Mouse (Mus musculus) embryonic facial prominence, embryonic 14.5 days (tissue): ENCODE measurements around the gene Fmnl2. TPM values are rescaled to one million over a fixed set of nuclear protein-coding genes. Genes with fewer than 3 reads are reported as not detected.

Source experiments
- ATAC-seq: fragments of 200-750 bp; cut with Nextera tagmentation; 2 replicates; pipeline ENCODE4 v1.8.0; 2017; ENCODE audit warnings: low read depth, moderate number of reproducible peaks, moderate TSS enrichment
- DNase-seq: peaks from one replicate; pipeline ENCODE4 v3.0.0-alpha.2; 2015; ENCODE audit warnings: low spot score
- H3K27ac ChIP-seq: fragments of 300-500 bp; sonication (generic); replicated peaks from 2 replicates; pipeline ENCODE4 v1.5.1; 2014; ENCODE audit warnings: low read depth, mild to moderate bottlenecking, low read length, moderate library complexity
- H3K27me3 ChIP-seq: fragments of 300-500 bp; sonication (generic); replicated peaks from 2 replicates; pipeline ENCODE4 v1.6.1; 2014; ENCODE audit warnings: low read length; ENCODE audit not compliant: control insufficient read depth, insufficient read depth
- H3K36me3 ChIP-seq: fragments of 300-500 bp; sonication (generic); 2 replicates; pipeline ENCODE4 v1.6.1; 2014; ENCODE audit warnings: low read length, mixed read lengths; ENCODE audit not compliant: control insufficient read depth, insufficient read depth
- H3K4me1 ChIP-seq: fragments of 300-500 bp; sonication (generic); 2 replicates; pipeline ENCODE4 v1.6.1; 2014; ENCODE audit warnings: antibody characterized with exemption, low read length; ENCODE audit not compliant: control insufficient read depth, insufficient read depth
- H3K4me2 ChIP-seq: fragments of 300-500 bp; sonication (generic); 2 replicates; pipeline ENCODE4 v1.6.1; 2014; ENCODE audit warnings: low read depth, mild to moderate bottlenecking, low read length, moderate library complexity, mixed read lengths
- H3K4me3 ChIP-seq: fragments of 300-500 bp; sonication (generic); 2 replicates; pipeline ENCODE4 v1.5.1; 2014; ENCODE audit warnings: low read depth, mild to moderate bottlenecking, low read length
- H3K9ac ChIP-seq: fragments of 300-500 bp; sonication (generic); 2 replicates; pipeline ENCODE4 v1.6.1; 2014; ENCODE audit warnings: low read depth, mild to moderate bottlenecking, low read length, moderate library complexity, mixed read lengths
- H3K9me3 ChIP-seq: fragments of 300-500 bp; sonication (generic); 2 replicates; pipeline ENCODE4 v1.6.1; 2016; ENCODE audit warnings: low read length; ENCODE audit not compliant: control insufficient read depth
- WGBS: fragments of 180-500 bp; shearing (Covaris S2); extraction: QIAGEN DNeasy Blood & Tissue Kit; methylation state at CpG from one replicate; pipeline ENCODE4 v1.1.7; 2014; 5-methylcytosine and 5-hydroxymethylcytosine counted together
- polyA plus RNA-seq: library from polyadenylated mRNA; unstranded; fragments of >200 nt; fragmentation: Nextera tagmentation; extraction: Ambion mirVana; gene quantifications from 2 replicates; pipeline ENCODE4 v1.2.1, GENCODE M21; 2014

The Fmnl2 gene
- polyA plus RNA-seq, 1 experiment from 2014 or later, result 10.4 TPM

GRCm38 (mm10) chr2:52930106-52930868 is 72.6 kb downstream of the Fmnl2 start:
- H3K27me3 ChIP-seq, result no peaks in the 10 kb centered on the region
- peak; percentile 61 for DNase-seq
- ATAC-seq, result 0 out of 2 replicates have a peak, but pooled peaks have one; percentile 32
- WGBS, result 85% methylated on average over 5 of the region's 5 CpGs
- no peak overlapping the region for H3K4me2 ChIP-seq
- H3K4me3 ChIP-seq, result no peak overlapping the region
- peaks cover 7% of the 10 kb centered on the region; the same call in 1 of the 2 replicates for H3K4me1 ChIP-seq
- H3K9me3 ChIP-seq, result no peaks in the 10 kb centered on the region
- H3K27ac ChIP-seq, result no peak overlapping the region
- no peaks in the 10 kb centered on the region for H3K36me3 ChIP-seq
- no peak overlapping the region for H3K9ac ChIP-seq

- H3K9me3 ChIP-seq, result no peaks in the 10 kb centered on the region
- ATAC-seq (no peak), DNase-seq (no peak)
- no peak overlapping the region for H3K4me3 ChIP-seq
- H3K27ac ChIP-seq, result no peak overlapping the region
- no peak overlapping the region for H3K4me2 ChIP-seq
- no peaks in the 10 kb centered on the region for H3K36me3 ChIP-seq
- no peak overlapping the region for H3K9ac ChIP-seq
- WGBS, result 67% methylated on average over 2 of the region's 2 CpGs
- H3K27me3 ChIP-seq, result no peaks in the 10 kb centered on the region
- peaks cover 7% of the 10 kb centered on the region; the same call in 1 of the 2 replicates for H3K4me1 ChIP-seq
Measured at GRCm38 (mm10) chr2:52931315-52931714, 73.7 kb downstream of the Fmnl2 start.

GRCm38 (mm10) chr2:52935906-52936305 is 78.2 kb downstream of the Fmnl2 start:
- Histone ChIP-seq H3K27ac (no peak overlapping the region), H3K4me1 (peaks cover 20% of the 10 kb centered on the region), H3K27me3 (no peaks in the 10 kb centered on the region), H3K36me3 (no peaks in the 10 kb centered on the region), H3K9ac (no peak overlapping the region), H3K4me3 (no peak overlapping the region), H3K4me2 (no peak overlapping the region), H3K9me3 (no peaks in the 10 kb centered on the region)
- ATAC-seq (no peak), DNase-seq (no peak)
- WGBS, result 54% methylated on average over 6 of the region's 6 CpGs

- no peaks in the 10 kb centered on the region for H3K27me3 ChIP-seq
- DNase-seq (peak; percentile 74), ATAC-seq (peak; percentile 60)
- H3K4me1 ChIP-seq, result peaks cover 25% of the 10 kb centered on the region
- H3K27ac ChIP-seq, result 0 out of 2 replicates have a peak overlapping the region, but pooled peaks have one; percentile 22
- H3K4me3 ChIP-seq, result no peak overlapping the region
- no peaks in the 10 kb centered on the region for H3K9me3 ChIP-seq
- no peaks in the 10 kb centered on the region for H3K36me3 ChIP-seq
- WGBS, result 9% methylated on average over 6 of the region's 6 CpGs
- H3K9ac ChIP-seq, result no peak overlapping the region
- no peak overlapping the region for H3K4me2 ChIP-seq
Measured at GRCm38 (mm10) chr2:52938351-52939074, 80.9 kb downstream of the Fmnl2 start.

- Histone ChIP-seq H3K9me3 (no peaks in the 10 kb centered on the region), H3K4me3 (no peak overlapping the region), H3K4me1 (peaks cover 16% of the 10 kb centered on the region), H3K4me2 (peak overlapping the region; percentile 10; the same call in 1 of the 2 replicates), H3K27ac (0 out of 2 replicates have a peak overlapping the region, but pooled peaks have one; percentile 33), H3K27me3 (no peaks in the 10 kb centered on the region), H3K36me3 (no peaks in the 10 kb centered on the region), H3K9ac (no peak overlapping the region)
- WGBS, result 58% methylated on average over 9 of the region's 9 CpGs
- DNase-seq (peak; percentile 45), ATAC-seq (no peak)
Measured at GRCm38 (mm10) chr2:52943644-52944423, 86.2 kb downstream of the Fmnl2 start.

GRCm38 (mm10) chr2:52944594-52944993 is 86.9 kb downstream of the Fmnl2 start:
- no peaks in the 10 kb centered on the region for H3K27me3 ChIP-seq
- no peak overlapping the region for H3K27ac ChIP-seq
- H3K9ac ChIP-seq, result no peak overlapping the region
- H3K4me1 ChIP-seq, result peaks cover 13% of the 10 kb centered on the region
- DNase-seq, result no peak
- H3K36me3 ChIP-seq, result no peaks in the 10 kb centered on the region
- ATAC-seq, result no peak
- WGBS, result 80% methylated on average over 5 of the region's 5 CpGs
- no peak overlapping the region for H3K4me3 ChIP-seq
- no peak overlapping the region for H3K4me2 ChIP-seq
- no peaks in the 10 kb centered on the region for H3K9me3 ChIP-seq

GRCm38 (mm10) chr2:52946074-52946473 is 88.4 kb downstream of the Fmnl2 start:
- no peak overlapping the region for H3K27ac ChIP-seq
- no peak overlapping the region for H3K9ac ChIP-seq
- H3K9me3 ChIP-seq, result no peaks in the 10 kb centered on the region
- no peaks in the 10 kb centered on the region for H3K36me3 ChIP-seq
- DNase-seq, result no peak
- peaks cover 23% of the 10 kb centered on the region for H3K4me1 ChIP-seq
- H3K27me3 ChIP-seq, result no peaks in the 10 kb centered on the region
- no peak overlapping the region for H3K4me2 ChIP-seq
- WGBS, result 45% methylated on average over 2 of the region's 2 CpGs
- H3K4me3 ChIP-seq, result no peak overlapping the region
- peak; percentile 69; the same call in 1 of the 2 replicates for ATAC-seq

GRCm38 (mm10) chr2:52946524-52947186 is 89.0 kb downstream of the Fmnl2 start:
- ATAC-seq, result peak; percentile 79
- H3K9me3 ChIP-seq, result no peaks in the 10 kb centered on the region

More at GRCm38 (mm10) chr2:52946524-52947186, 89.0 kb downstream of the Fmnl2 start:
- Histone ChIP-seq H3K9ac (no peak overlapping the region), H3K27ac (no peak overlapping the region), H3K36me3 (no peaks in the 10 kb centered on the region), H3K4me2 (no peak overlapping the region), H3K4me1 (peaks cover 27% of the 10 kb centered on the region), H3K27me3 (no peaks in the 10 kb centered on the region), H3K4me3 (no peak overlapping the region)
- DNase-seq, result peak; percentile 65
- WGBS, result 50% methylated on average over 11 of the region's 11 CpGs
